Mouse (Mus musculus) small intestine, adult 2 months (tissue): ENCODE measurements around the gene Nrg3.

Experiments used
- CTCF ChIP-seq: fragments of 200-500 bp; IDR thresholded peaks from 2 replicates; pipeline ENCODE4 v1.5.1; 2012; ENCODE audit warnings: low read depth, mild to moderate bottlenecking, control low read depth, inconsistent platforms, low read length, moderate library complexity, mixed read lengths; ENCODE audit not compliant: insufficient replicate concordance, insufficient read length; ENCODE audit errors: extremely low read depth
- POLR2A ChIP-seq: fragments of 200-500 bp; IDR thresholded peaks from 2 replicates; pipeline ENCODE4 v1.6.1; 2012; ENCODE audit warnings: low read depth, mild to moderate bottlenecking, control low read depth, inconsistent platforms, low read length, moderate library complexity

GRCm38 (mm10) chr14:38629671-38630070, 843.2 kb downstream of the Nrg3 start:
- TF ChIP-seq POLR2A: no peak
- no peak for TF ChIP-seq CTCF
